Mouse (Mus musculus): Measurements from ENCODE around the gene Atxn1.
A peak's percentile ranks its signal among the peaks of the same experiment; 100 is the strongest.

The Atxn1 gene

GRCm38 (mm10) chr13:45607946-45608345 lies 356.9 kb downstream of the Atxn1 start:
- no peak for DNase-seq (ENCODE audit: low read depth, low spot score)
- Histone ChIP-seq H3K36me3 (ENCODE audit: control insufficient read depth, insufficient read depth, low read length, poor library complexity, severe bottlenecking) (no peaks in the 10 kb centered on the region), H3K27me3 (ENCODE audit: control insufficient read depth, insufficient read depth, low read length, poor library complexity, severe bottlenecking) (no peaks in the 10 kb centered on the region)

GRCm38 (mm10) chr13:45603636-45604035 lies 361.2 kb downstream of the Atxn1 start:
- DNase-seq (ENCODE audit: low read depth, low spot score) = no peak
- no peaks in the 10 kb centered on the region for H3K36me3 ChIP-seq (ENCODE audit: control insufficient read depth, insufficient read depth, low read length, poor library complexity, severe bottlenecking)

DNA sequence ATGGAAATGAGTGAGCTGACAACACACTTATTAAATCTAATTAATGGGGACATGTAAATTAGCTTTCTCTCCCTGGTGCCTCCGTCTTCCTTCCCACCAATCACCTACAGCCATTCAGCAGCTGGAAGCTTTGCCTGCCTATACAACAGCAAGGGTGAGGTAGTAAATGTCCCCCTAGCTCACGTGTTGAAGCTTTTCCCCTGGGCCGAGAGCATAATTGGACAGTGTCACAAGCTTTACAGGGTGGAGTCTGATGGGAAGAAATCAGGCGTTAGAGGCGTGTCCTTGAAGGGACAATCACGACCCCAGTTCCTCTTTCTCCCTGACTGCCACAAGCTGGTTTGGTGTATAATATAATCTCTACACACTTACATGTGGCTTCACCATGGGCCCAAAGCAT lies 364.4 kb downstream of the Atxn1 start:
- H3K36me3 ChIP-seq (ENCODE audit: control insufficient read depth, insufficient read depth, low read length, poor library complexity, severe bottlenecking) = no peaks in the 10 kb centered on the region

More at GRCm38 (mm10) chr13:45603636-45604035, 361.2 kb downstream of the Atxn1 start:
- no peaks in the 10 kb centered on the region for H3K27me3 ChIP-seq (ENCODE audit: control insufficient read depth, insufficient read depth, low read length, poor library complexity, severe bottlenecking)

DNA sequence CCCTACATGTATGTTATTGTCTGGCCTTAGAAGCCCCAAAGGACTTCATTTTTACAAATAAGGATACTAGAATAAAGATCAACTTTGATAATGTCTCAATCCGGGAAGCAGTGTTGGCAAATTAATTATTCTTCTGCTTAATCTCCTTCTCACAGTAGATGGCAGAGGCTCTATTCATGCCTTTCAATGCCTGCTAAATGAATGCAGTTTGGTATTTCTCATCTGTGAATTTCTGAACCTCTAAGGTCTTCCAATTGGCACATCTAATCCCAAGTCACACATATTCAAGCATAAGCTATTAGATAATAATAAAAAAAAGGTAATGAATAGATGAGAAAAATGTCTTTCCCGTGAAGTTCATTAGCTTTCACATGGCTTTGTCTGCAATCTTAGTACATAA lies 365.0 kb downstream of the Atxn1 start:
- H3K36me3 ChIP-seq (ENCODE audit: control insufficient read depth, insufficient read depth, low read length, poor library complexity, severe bottlenecking) = no peaks in the 10 kb centered on the region
- DNase-seq (ENCODE audit: low read depth, low spot score) = no peak
- no peaks in the 10 kb centered on the region for H3K27me3 ChIP-seq (ENCODE audit: control insufficient read depth, insufficient read depth, low read length, poor library complexity, severe bottlenecking)

More for the DNA sequence above, 364.4 kb downstream of the Atxn1 start:
- peak; percentile 13 for DNase-seq (ENCODE audit: low read depth, low spot score)
- no peaks in the 10 kb centered on the region for H3K27me3 ChIP-seq (ENCODE audit: control insufficient read depth, insufficient read depth, low read length, poor library complexity, severe bottlenecking)

GRCm38 (mm10) chr13:45595416-45595815 lies 369.4 kb downstream of the Atxn1 start:
- DNase-seq (ENCODE audit: low read depth, low spot score) = no peak
- H3K27me3 ChIP-seq (ENCODE audit: control insufficient read depth, insufficient read depth, low read length, poor library complexity, severe bottlenecking) = no peaks in the 10 kb centered on the region
- no peaks in the 10 kb centered on the region for H3K36me3 ChIP-seq (ENCODE audit: control insufficient read depth, insufficient read depth, low read length, poor library complexity, severe bottlenecking)

GRCm38 (mm10) chr13:45593914-45594313 lies 370.9 kb downstream of the Atxn1 start:
- Histone ChIP-seq H3K36me3 (ENCODE audit: control insufficient read depth, insufficient read depth, low read length, poor library complexity, severe bottlenecking) (no peaks in the 10 kb centered on the region), H3K27me3 (ENCODE audit: control insufficient read depth, insufficient read depth, low read length, poor library complexity, severe bottlenecking) (no peaks in the 10 kb centered on the region)
- DNase-seq (ENCODE audit: low read depth, low spot score) = no peak

GRCm38 (mm10) chr13:45590898-45591297 lies 373.9 kb downstream of the Atxn1 start:
- H3K27me3 ChIP-seq (ENCODE audit: control insufficient read depth, insufficient read depth, low read length, poor library complexity, severe bottlenecking) = no peaks in the 10 kb centered on the region
- no peaks in the 10 kb centered on the region for H3K36me3 ChIP-seq (ENCODE audit: control insufficient read depth, insufficient read depth, low read length, poor library complexity, severe bottlenecking)
- no peak for DNase-seq (ENCODE audit: low read depth, low spot score)

DNA sequence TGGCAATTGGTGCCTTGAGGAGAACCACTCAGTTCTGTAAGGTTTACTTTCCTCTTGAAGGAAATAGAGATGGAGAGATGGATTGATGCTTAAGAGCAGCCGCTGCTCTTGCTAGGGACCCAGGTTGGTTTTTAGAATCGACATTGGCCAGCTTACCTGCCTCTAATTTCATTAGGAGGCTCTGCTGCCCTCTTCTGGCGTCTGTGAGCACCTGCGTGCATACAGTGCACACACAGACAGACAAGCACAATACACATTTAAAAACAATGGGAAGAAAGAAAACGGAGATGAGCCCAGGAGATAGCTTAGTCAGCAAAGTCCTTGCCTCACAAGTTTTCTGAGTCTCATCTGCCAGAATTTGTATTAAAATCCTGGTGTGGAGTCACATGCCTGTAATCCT lies 381.7 kb downstream of the Atxn1 start:
- DNase-seq (ENCODE audit: low read depth, low spot score) = no peak
- Histone ChIP-seq H3K36me3 (ENCODE audit: control insufficient read depth, insufficient read depth, low read length, poor library complexity, severe bottlenecking) (no peaks in the 10 kb centered on the region), H3K27me3 (ENCODE audit: control insufficient read depth, insufficient read depth, low read length, poor library complexity, severe bottlenecking) (no peaks in the 10 kb centered on the region)

- Histone ChIP-seq H3K27me3 (ENCODE audit: control insufficient read depth, insufficient read depth, low read length, poor library complexity, severe bottlenecking) (no peaks in the 10 kb centered on the region), H3K36me3 (ENCODE audit: control insufficient read depth, insufficient read depth, low read length, poor library complexity, severe bottlenecking) (no peaks in the 10 kb centered on the region)
- no peak for DNase-seq (ENCODE audit: low read depth, low spot score)
Observed at GRCm38 (mm10) chr13:45582294-45582693, 382.5 kb downstream of the Atxn1 start.

- H3K27me3 ChIP-seq (ENCODE audit: control insufficient read depth, insufficient read depth, low read length, poor library complexity, severe bottlenecking) = no peaks in the 10 kb centered on the region
- no peaks in the 10 kb centered on the region; the same call in 1 of the 2 replicates for H3K36me3 ChIP-seq (ENCODE audit: control insufficient read depth, insufficient read depth, low read length, poor library complexity, severe bottlenecking)
- DNase-seq (ENCODE audit: low read depth, low spot score) = no peak
Observed at GRCm38 (mm10) chr13:45579751-45580150, 385.1 kb downstream of the Atxn1 start.

GRCm38 (mm10) chr13:45577784-45578183 lies 387.0 kb downstream of the Atxn1 start:
- no peak for DNase-seq (ENCODE audit: low read depth, low spot score)
- H3K27me3 ChIP-seq (ENCODE audit: control insufficient read depth, insufficient read depth, low read length, poor library complexity, severe bottlenecking) = no peaks in the 10 kb centered on the region

DNA sequence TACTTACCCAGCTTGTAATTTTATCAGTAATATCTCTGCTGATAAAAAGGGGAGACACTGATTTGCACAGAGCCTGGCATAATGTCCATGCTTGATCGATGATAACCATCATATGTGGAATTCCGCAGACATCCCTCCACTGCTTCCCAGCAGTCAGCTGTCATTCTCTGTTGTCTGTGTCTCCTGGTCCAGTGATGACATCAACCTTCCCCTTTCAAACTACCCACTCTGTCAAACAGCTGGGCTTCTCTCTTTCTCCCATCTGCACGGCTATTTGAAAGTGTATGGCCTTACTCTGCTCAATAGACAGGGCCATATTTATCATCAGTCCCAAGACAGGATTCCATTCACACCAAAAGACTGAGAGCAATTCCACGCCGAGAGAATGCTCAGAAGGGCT lies 387.4 kb downstream of the Atxn1 start:
- Histone ChIP-seq H3K27me3 (ENCODE audit: control insufficient read depth, insufficient read depth, low read length, poor library complexity, severe bottlenecking) (no peaks in the 10 kb centered on the region), H3K36me3 (ENCODE audit: control insufficient read depth, insufficient read depth, low read length, poor library complexity, severe bottlenecking) (no peaks in the 10 kb centered on the region; the same call in 1 of the 2 replicates)
- no peak for DNase-seq (ENCODE audit: low read depth, low spot score)

More at GRCm38 (mm10) chr13:45577784-45578183, 387.0 kb downstream of the Atxn1 start:
- H3K36me3 ChIP-seq (ENCODE audit: control insufficient read depth, insufficient read depth, low read length, poor library complexity, severe bottlenecking) = no peaks in the 10 kb centered on the region; the same call in 1 of the 2 replicates

GRCm38 (mm10) chr13:45576185-45576584 lies 388.6 kb downstream of the Atxn1 start:
- no peaks in the 10 kb centered on the region; the same call in 1 of the 2 replicates for H3K36me3 ChIP-seq (ENCODE audit: control insufficient read depth, insufficient read depth, low read length, poor library complexity, severe bottlenecking)
- no peak for DNase-seq (ENCODE audit: low read depth, low spot score)
- no peaks in the 10 kb centered on the region for H3K27me3 ChIP-seq (ENCODE audit: control insufficient read depth, insufficient read depth, low read length, poor library complexity, severe bottlenecking)

DNA sequence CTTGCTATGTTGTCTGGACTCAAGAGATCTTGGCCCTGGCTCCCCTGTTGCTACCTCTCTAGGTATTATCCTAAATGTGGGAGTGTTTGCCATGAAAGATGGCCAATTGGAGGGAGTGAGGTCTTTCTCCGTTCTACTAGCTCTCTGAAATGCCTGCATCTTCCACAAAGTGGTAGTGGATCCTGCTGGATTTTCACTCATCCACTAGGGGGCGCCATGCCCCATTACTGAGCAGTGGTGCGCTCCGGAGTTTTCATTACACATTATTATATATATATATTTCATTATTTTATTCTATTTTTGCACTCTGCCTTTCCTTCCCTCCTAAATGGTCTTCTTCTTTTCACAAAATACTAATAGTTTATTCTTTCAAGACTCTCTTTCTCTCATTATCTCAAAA lies 392.0 kb downstream of the Atxn1 start:
- DNase-seq (ENCODE audit: low read depth, low spot score) = peak; percentile 61
- H3K27me3 ChIP-seq (ENCODE audit: control insufficient read depth, insufficient read depth, low read length, poor library complexity, severe bottlenecking) = no peaks in the 10 kb centered on the region

GRCm38 (mm10) chr13:45571795-45572262 lies 393.0 kb downstream of the Atxn1 start:
- Histone ChIP-seq H3K36me3 (ENCODE audit: control insufficient read depth, insufficient read depth, low read length, poor library complexity, severe bottlenecking) (no peaks in the 10 kb centered on the region; the same call in 1 of the 2 replicates), H3K27me3 (ENCODE audit: control insufficient read depth, insufficient read depth, low read length, poor library complexity, severe bottlenecking) (no peaks in the 10 kb centered on the region)
- peak; percentile 81 for DNase-seq (ENCODE audit: low read depth, low spot score)

More for the DNA sequence above, 392.0 kb downstream of the Atxn1 start:
- no peaks in the 10 kb centered on the region; the same call in 1 of the 2 replicates for H3K36me3 ChIP-seq (ENCODE audit: control insufficient read depth, insufficient read depth, low read length, poor library complexity, severe bottlenecking)

DNA sequence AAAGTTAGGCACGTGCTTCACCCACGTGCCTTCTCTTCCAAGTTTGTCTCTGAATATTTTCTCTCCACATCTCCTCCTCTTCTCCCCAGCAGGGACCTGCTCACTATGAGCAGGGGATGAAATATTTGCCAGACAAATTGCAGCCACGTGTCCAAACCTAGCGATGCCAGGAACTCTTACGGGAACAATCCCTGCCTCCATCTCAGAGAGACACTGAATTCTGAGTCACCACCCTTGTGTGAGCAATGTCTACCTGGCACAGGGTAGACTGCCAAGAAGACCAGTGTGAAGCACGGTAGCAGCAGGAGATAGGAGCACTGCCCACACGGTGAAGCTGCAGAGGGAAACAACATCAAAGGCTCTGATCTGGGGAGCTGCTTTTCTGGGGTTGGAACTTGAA lies 394.9 kb downstream of the Atxn1 start:
- Histone ChIP-seq H3K36me3 (ENCODE audit: control insufficient read depth, insufficient read depth, low read length, poor library complexity, severe bottlenecking) (no peaks in the 10 kb centered on the region), H3K27me3 (ENCODE audit: control insufficient read depth, insufficient read depth, low read length, poor library complexity, severe bottlenecking) (no peaks in the 10 kb centered on the region)
- DNase-seq (ENCODE audit: low read depth, low spot score) = no peak

Measured in splenic B cell, adult 2 months (primary cell).